Mouse (Mus musculus) hindbrain, embryonic 13.5 days (tissue): ENCODE measurements around the gene Bag2. TPM values are rescaled to one million over a fixed set of nuclear protein-coding genes. Genes with fewer than 3 reads are reported as not detected.
"Not testable (repeated sequence)": the region's sequence is repeated elsewhere in the genome, so short reads cannot be mapped to it uniquely, and the experiment has no call there.

Experiments
- ATAC-seq: fragments of 200-750 bp; cut with Nextera tagmentation; 2 replicates; pipeline ENCODE4 v1.8.0; 2017; ENCODE audit warnings: moderate TSS enrichment; ENCODE audit not compliant: low FRiP score
- H3K27ac ChIP-seq: fragments of 300-500 bp; sonication (generic); 2 replicates; pipeline ENCODE4 v1.5.1; 2015; ENCODE audit warnings: inconsistent platforms, mild to moderate bottlenecking, moderate library complexity
- H3K27me3 ChIP-seq: fragments of 300-500 bp; sonication (generic); 2 replicates; pipeline ENCODE4 v1.6.1; 2015; ENCODE audit warnings: mild to moderate bottlenecking, inconsistent platforms
- H3K36me3 ChIP-seq: fragments of 300-500 bp; sonication (generic); 2 replicates; pipeline ENCODE4 v1.6.1; 2015; ENCODE audit warnings: mild to moderate bottlenecking, inconsistent platforms
- H3K4me1 ChIP-seq: fragments of 300-500 bp; sonication (generic); replicated peaks from 2 replicates; pipeline ENCODE4 v1.6.1; 2015; ENCODE audit warnings: inconsistent platforms
- H3K4me2 ChIP-seq: fragments of 300-500 bp; sonication (generic); 2 replicates; pipeline ENCODE4 v1.6.1; 2015; ENCODE audit warnings: inconsistent platforms, mild to moderate bottlenecking, moderate library complexity
- H3K4me3 ChIP-seq: fragments of 300-500 bp; sonication (generic); 2 replicates; pipeline ENCODE4 v1.5.1; 2015; ENCODE audit warnings: mild to moderate bottlenecking, inconsistent platforms
- H3K9ac ChIP-seq: fragments of 300-500 bp; sonication (generic); 2 replicates; pipeline ENCODE4 v1.6.1; 2015; ENCODE audit warnings: mild to moderate bottlenecking, inconsistent platforms
- H3K9me3 ChIP-seq: fragments of 300-500 bp; sonication (generic); 2 replicates; pipeline ENCODE4 v1.6.1; 2016; ENCODE audit warnings: inconsistent platforms
- WGBS: fragments of 180-500 bp; shearing (Covaris S2); methylation state at CpG from one replicate; pipeline ENCODE4 v1.1.7; 2015; 5-methylcytosine and 5-hydroxymethylcytosine counted together
- polyA plus RNA-seq: library from polyadenylated mRNA; unstranded; fragments of >200 nt; fragmentation: Nextera tagmentation; extraction: Ambion mirVana; gene quantifications from 2 replicates; pipeline ENCODE4 v1.2.1, GENCODE M21; 2015

The Bag2 gene
- polyA plus RNA-seq, 1 experiment from 2014 or later: 17.9 TPM

DNA sequence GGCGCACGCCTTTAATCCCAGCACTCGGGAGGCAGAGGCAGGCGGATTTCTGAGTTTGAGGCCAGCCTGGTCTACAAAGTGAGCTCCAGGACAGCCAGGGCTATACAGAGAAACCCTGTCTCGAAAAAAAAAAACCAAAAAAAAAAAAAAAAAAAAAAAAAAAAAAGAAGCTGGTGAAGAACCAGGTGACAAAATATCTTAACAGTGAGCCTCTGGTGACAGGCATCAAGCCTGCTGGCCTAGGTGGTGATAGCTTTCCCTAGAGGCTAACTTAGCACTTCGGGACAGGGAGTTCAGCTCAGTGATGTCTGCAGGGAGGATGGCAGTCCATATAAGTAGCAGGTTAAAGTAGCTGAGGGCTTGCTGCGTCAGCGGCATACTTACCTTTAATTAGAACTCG lies 12.8 kb downstream of the Bag2 start:
- H3K9ac ChIP-seq, H3K4me1 ChIP-seq, H3K4me2 ChIP-seq, ATAC-seq, H3K4me3 ChIP-seq, H3K9me3 ChIP-seq, H3K27ac ChIP-seq, H3K27me3 ChIP-seq: not testable (repeated sequence)
- H3K36me3 ChIP-seq: peaks cover 18% of the 10 kb centered on the region
- WGBS: 96% methylated on average over 9 of the region's 9 CpGs

GRCm38 (mm10) chr1:33742903-33743302 lies 14.7 kb downstream of the Bag2 start:
- peaks cover 31% of the 10 kb centered on the region for H3K36me3 ChIP-seq
- no peaks in the 10 kb centered on the region for H3K9me3 ChIP-seq
- H3K9ac ChIP-seq: no peak overlapping the region
- H3K27ac ChIP-seq: no peak overlapping the region
- H3K4me1 ChIP-seq: no peaks in the 10 kb centered on the region
- ATAC-seq: no peak
- no peak overlapping the region for H3K4me3 ChIP-seq
- 23% methylated on average over 8 of the region's 8 CpGs for WGBS
- H3K27me3 ChIP-seq: no peaks in the 10 kb centered on the region
- H3K4me2 ChIP-seq: no peak overlapping the region

- H3K27me3 ChIP-seq: no peaks in the 10 kb centered on the region
- H3K4me2 ChIP-seq: no peak overlapping the region
- no peaks in the 10 kb centered on the region for H3K4me1 ChIP-seq
- WGBS: 29% methylated on average over 12 of the region's 12 CpGs
- peaks cover 60% of the 10 kb centered on the region for H3K36me3 ChIP-seq
- H3K9ac ChIP-seq: no peak overlapping the region
- H3K27ac ChIP-seq: no peak overlapping the region
- H3K4me3 ChIP-seq: no peak overlapping the region
- no peaks in the 10 kb centered on the region for H3K9me3 ChIP-seq
- peak; percentile 80 for ATAC-seq
These were observed 18.3 kb downstream of the Bag2 start for GRCm38 (mm10) chr1:33739302-33739701.

- Histone ChIP-seq H3K4me3 (no peak overlapping the region), H3K4me2 (no peak overlapping the region), H3K4me1 (0 out of 2 replicates have a peak, but pooled peaks cover 4% of the 10 kb centered on the region), H3K9ac (no peak overlapping the region), H3K27me3 (no peaks in the 10 kb centered on the region), H3K9me3 (no peaks in the 10 kb centered on the region), H3K36me3 (peaks cover 65% of the 10 kb centered on the region), H3K27ac (no peak overlapping the region)
- 89% methylated on average over 11 of the region's 11 CpGs for WGBS
- no peak; the same call in 1 of the 2 replicates for ATAC-seq
These were observed 18.8 kb downstream of the Bag2 start for GRCm38 (mm10) chr1:33738681-33739278.

- H3K4me2 ChIP-seq: no peak overlapping the region
- no peak overlapping the region for H3K4me3 ChIP-seq
- no peak overlapping the region for H3K27ac ChIP-seq
- H3K4me1 ChIP-seq: 0 out of 2 replicates have a peak, but pooled peaks cover 5% of the 10 kb centered on the region
- peaks cover 70% of the 10 kb centered on the region for H3K36me3 ChIP-seq
- no peaks in the 10 kb centered on the region for H3K9me3 ChIP-seq
- no peak overlapping the region for H3K9ac ChIP-seq
- 95% methylated on average over 11 of the region's 11 CpGs for WGBS
- no peak for ATAC-seq
- no peaks in the 10 kb centered on the region for H3K27me3 ChIP-seq
These were observed 19.3 kb downstream of the Bag2 start for GRCm38 (mm10) chr1:33738281-33738680.

- Histone ChIP-seq H3K9ac (no peak overlapping the region), H3K27me3 (no peaks in the 10 kb centered on the region), H3K9me3 (no peaks in the 10 kb centered on the region), H3K4me2 (no peak overlapping the region), H3K27ac (0 out of 2 replicates have a peak overlapping the region, but pooled peaks have one; percentile 40), H3K4me1 (0 out of 2 replicates have a peak, but pooled peaks cover 5% of the 10 kb centered on the region), H3K36me3 (peaks cover 87% of the 10 kb centered on the region), H3K4me3 (no peak overlapping the region)
- WGBS: 54% methylated on average over 5 of the region's 5 CpGs
- ATAC-seq: no peak
These were observed 23.5 kb downstream of the Bag2 start for GRCm38 (mm10) chr1:33734001-33734685.

- H3K27me3 ChIP-seq: no peaks in the 10 kb centered on the region
- ATAC-seq: no peak
- H3K4me2 ChIP-seq: no peak overlapping the region
- H3K36me3 ChIP-seq: peaks cover 86% of the 10 kb centered on the region
- 0 out of 2 replicates have a peak, but pooled peaks cover 5% of the 10 kb centered on the region for H3K4me1 ChIP-seq
- no peaks in the 10 kb centered on the region for H3K9me3 ChIP-seq
- no peak overlapping the region for H3K27ac ChIP-seq
- H3K9ac ChIP-seq: no peak overlapping the region
- 94% methylated on average over 9 of the region's 9 CpGs for WGBS
- no peak overlapping the region for H3K4me3 ChIP-seq
These were observed 24.6 kb downstream of the Bag2 start for GRCm38 (mm10) chr1:33733044-33733443.

DNA sequence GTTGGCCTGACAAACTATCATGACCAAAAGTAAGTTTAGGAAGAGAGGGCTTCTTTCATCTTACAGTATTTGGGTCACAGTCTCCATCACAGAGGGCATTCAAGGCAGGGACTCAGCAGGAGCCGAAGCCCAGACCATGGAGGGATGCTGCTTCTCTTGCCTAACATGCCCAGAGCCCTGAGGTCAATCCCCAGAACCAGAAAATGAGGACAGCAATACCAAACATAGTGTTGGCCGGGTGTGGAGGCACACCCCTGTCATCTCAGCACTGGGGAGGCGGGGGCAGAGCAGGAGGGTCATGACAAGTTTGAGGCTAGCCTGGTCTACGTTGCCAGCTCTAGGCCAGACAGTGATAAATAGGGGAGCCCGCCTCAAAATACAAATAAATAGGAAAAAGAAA lies 32.5 kb downstream of the Bag2 start:
- no peak overlapping the region for H3K4me3 ChIP-seq
- H3K36me3 ChIP-seq: peaks cover 74% of the 10 kb centered on the region
- WGBS: 96% methylated on average over 5 of the region's 5 CpGs
- no peaks in the 10 kb centered on the region for H3K9me3 ChIP-seq
- no peak overlapping the region for H3K4me2 ChIP-seq
- no peak overlapping the region for H3K27ac ChIP-seq
- no peak for ATAC-seq
- no peaks in the 10 kb centered on the region for H3K27me3 ChIP-seq
- H3K9ac ChIP-seq: no peak overlapping the region
- peaks cover 15% of the 10 kb centered on the region for H3K4me1 ChIP-seq

- Histone ChIP-seq H3K4me1 (peaks cover 15% of the 10 kb centered on the region), H3K36me3 (peaks cover 68% of the 10 kb centered on the region), H3K9ac (no peak overlapping the region), H3K27me3 (no peaks in the 10 kb centered on the region), H3K4me2 (no peak overlapping the region), H3K4me3 (no peak overlapping the region), H3K9me3 (no peaks in the 10 kb centered on the region), H3K27ac (no peak overlapping the region)
- ATAC-seq: no peak
- 91% methylated on average over 6 of the region's 6 CpGs for WGBS
These were observed 33.1 kb downstream of the Bag2 start for GRCm38 (mm10) chr1:33724516-33724915.

DNA sequence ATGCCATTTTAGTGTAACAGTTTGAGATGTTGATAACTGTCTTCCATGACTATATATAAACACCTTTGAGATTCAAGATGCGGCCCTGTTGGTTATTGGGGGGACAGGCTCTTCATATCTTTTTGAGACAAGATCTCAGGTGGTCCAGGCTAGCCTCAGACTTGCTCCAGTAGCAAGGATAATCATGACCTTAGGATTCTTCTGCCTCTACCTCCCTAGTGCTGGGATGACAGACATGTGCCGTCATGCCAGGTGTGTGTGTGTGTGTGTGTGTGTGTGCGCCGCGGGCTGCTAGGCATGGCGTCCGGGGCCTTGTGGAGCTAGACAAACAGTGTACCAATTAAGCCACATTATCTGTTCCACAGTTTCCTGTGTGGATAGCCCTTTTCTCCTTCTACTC lies 36.6 kb downstream of the Bag2 start:
- Histone ChIP-seq H3K4me3 (peak overlapping the region; percentile 80), H3K27ac (no peak overlapping the region), H3K27me3 (no peaks in the 10 kb centered on the region), H3K4me2 (peak overlapping the region; percentile 62), H3K9ac (peak overlapping the region; percentile 49), H3K4me1 (peaks cover 15% of the 10 kb centered on the region), H3K36me3 (peaks cover 39% of the 10 kb centered on the region), H3K9me3 (no peaks in the 10 kb centered on the region)
- 88% methylated on average over 7 of the region's 7 CpGs for WGBS
- ATAC-seq: no peak

GRCm38 (mm10) chr1:33720231-33720630 lies 37.4 kb downstream of the Bag2 start:
- peak overlapping the region; percentile 92 for H3K9ac ChIP-seq
- H3K27ac ChIP-seq: peak overlapping the region; percentile 95
- under 1% methylated on average over 40 of the region's 41 CpGs for WGBS
- peaks cover 31% of the 10 kb centered on the region for H3K36me3 ChIP-seq
- no peaks in the 10 kb centered on the region for H3K9me3 ChIP-seq
- peaks cover 15% of the 10 kb centered on the region for H3K4me1 ChIP-seq
- peak; percentile 84 for ATAC-seq
- peak overlapping the region; percentile 80 for H3K4me3 ChIP-seq
- H3K27me3 ChIP-seq: no peaks in the 10 kb centered on the region
- peak overlapping the region; percentile 62 for H3K4me2 ChIP-seq

- Histone ChIP-seq H3K27me3 (no peaks in the 10 kb centered on the region), H3K4me3 (peak within 1 kb of the TSS; percentile 80), H3K4me1 (peaks cover 18% of the 10 kb centered on the region), H3K27ac (peak within 1 kb of the TSS; percentile 95), H3K9ac (peak within 1 kb of the TSS; percentile 92), H3K9me3 (no peaks in the 10 kb centered on the region), H3K4me2 (peak within 1 kb of the TSS; percentile 62), H3K36me3 (peaks cover 26% of the 10 kb centered on the region)
- under 1% methylated on average over 38 of the region's 54 CpGs for WGBS
- peak; percentile 97 for ATAC-seq
These were observed 37.8 kb downstream of the Bag2 start, which contains the start of gene Rab23 for GRCm38 (mm10) chr1:33719733-33720225. TSS of gene Rab23 (plus strand) at chr1:33719887.
